Comparison of ENCODE assay signal across 30 mouse cellular contexts in the genomic region with DNA sequence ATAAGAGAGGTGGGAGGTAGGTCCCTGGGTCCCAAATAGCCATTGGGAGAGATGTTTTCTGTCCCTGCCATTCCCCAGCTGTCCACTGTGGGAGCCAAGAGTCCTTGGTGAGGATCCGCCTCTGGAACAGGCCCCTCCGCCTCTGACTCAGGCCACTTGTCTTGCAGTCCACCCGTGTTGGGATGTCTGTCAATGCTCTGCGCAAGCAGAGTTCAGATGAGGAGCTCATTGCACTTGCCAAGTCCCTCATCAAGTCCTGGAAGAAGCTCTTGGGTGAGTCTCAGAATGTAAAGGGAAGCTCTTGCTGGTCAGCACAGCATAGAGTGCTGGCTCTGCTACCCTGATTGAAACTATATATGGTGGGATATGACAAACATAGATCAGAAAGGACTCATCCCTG. TPM values are rescaled to one million over a fixed set of nuclear protein-coding genes. Genes with fewer than 3 reads are reported as not detected.
"Had no signal": no experiment of that assay in that cellular context is flagged by ENCODE, and none has a peak within 500 bp of the region (broad histone marks: within the 10 kb centered on the region; RNA-seq: fewer than 3 reads in every experiment).

No protein-coding gene starts in this region.

- ATAC-seq: midbrain, embryonic 16.5 days had no signal

- H3K9ac ChIP-seq: kidney, embryonic 15.5 days; liver, embryonic 13.5 days; lung, embryonic 15.5 days; midbrain, embryonic 12.5 days; stomach, embryonic 15.5 days had no signal

- DNase-seq: kidney, adult 11 months; kidney, adult 8-10 months; kidney, postnatal 10 days; kidney, postnatal 36 days; layer of hippocampus, adult 9-11 months; liver, embryonic 13.5 days; lung, postnatal 14 days; right cerebral cortex, postnatal 14 days; spleen, adult 18-20 months; thymus, adult 2 months; thymus, postnatal 14 days; thymus, postnatal 4 days had no signal

- H3K27ac ChIP-seq: kidney, embryonic 15.5 days; left cerebral cortex, adult 2 months; liver, embryonic 13.5 days; lung, embryonic 15.5 days; macrophage; midbrain, embryonic 12.5 days; stomach, embryonic 15.5 days had no signal

- H3K9me3 ChIP-seq: kidney, embryonic 15.5 days; liver, embryonic 13.5 days; lung, embryonic 15.5 days; midbrain, embryonic 12.5 days; stomach, embryonic 15.5 days had no signal

- H3K4me2 ChIP-seq: kidney, embryonic 15.5 days; liver, embryonic 13.5 days; lung, embryonic 15.5 days; midbrain, embryonic 12.5 days; stomach, embryonic 15.5 days had no signal

- H3K4me3 ChIP-seq: kidney, embryonic 15.5 days; left cerebral cortex, adult 2 months; liver, embryonic 13.5 days; lung, embryonic 15.5 days; midbrain, embryonic 12.5 days; stomach, embryonic 15.5 days had no signal

- H3K27me3 ChIP-seq: kidney, embryonic 15.5 days; lung, embryonic 15.5 days; stomach, embryonic 15.5 days had no signal

RNA-seq across cellular contexts. Expression of a gene that starts 11.9 kb away (rescaled TPM):
- polyA plus RNA-seq: macrophage had no signal

RNA-seq across cellular contexts. Expression of a gene that starts 14.9 kb away (rescaled TPM):
- total RNA-seq: layer of hippocampus, adult 18-20 months; layer of hippocampus, postnatal 25 days; left cerebral cortex, adult 2 months; left cerebral cortex, postnatal 10 days; left cerebral cortex, postnatal 36 days; liver, adult 2 months; megakaryocyte, adult 5-6 weeks had no signal
- polyA plus RNA-seq: limb, embryonic 11.5 days; limb, embryonic 14.5 days; liver, adult 2 months; liver, embryonic 13.5 days; liver, embryonic 16.5 days; lung, embryonic 15.5 days; macrophage; midbrain, embryonic 12.5 days; midbrain, embryonic 16.5 days; neural tube, embryonic 11.5 days; neural tube, embryonic 14.5 days; stomach, embryonic 15.5 days; thymus, adult 2 months had no signal

RNA-seq across cellular contexts. Expression of a gene that starts 26.5 kb away (rescaled TPM):
- total RNA-seq: liver, adult 2 months; megakaryocyte, adult 5-6 weeks had no signal
- polyA plus RNA-seq: liver, adult 2 months; liver, embryonic 13.5 days; lung, embryonic 15.5 days; macrophage; midbrain, embryonic 12.5 days; neural tube, embryonic 11.5 days; neural tube, embryonic 14.5 days had no signal
